ENCODE assay signal across 20 mouse cellular contexts in the genomic region with DNA sequence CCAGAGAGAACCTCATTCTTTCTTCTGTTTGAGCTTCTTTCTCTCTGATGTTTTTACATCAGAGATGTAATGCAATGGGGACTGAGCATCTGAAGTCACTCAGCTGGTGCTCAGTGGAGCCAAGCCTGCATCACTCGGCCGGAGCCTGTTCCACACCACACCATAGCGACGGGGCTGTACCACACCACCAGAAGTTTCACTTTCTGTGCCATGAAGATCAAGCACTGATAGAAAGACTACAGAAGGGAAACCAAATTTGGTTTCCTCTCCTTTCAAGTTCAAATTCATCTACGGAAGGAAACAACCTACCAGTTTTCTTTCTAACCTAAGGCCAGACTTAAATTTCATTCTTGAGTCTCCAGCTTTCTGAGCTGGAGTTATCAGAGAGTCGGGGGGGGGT.
DNase-seq lines count a peak whose midpoint lies in the region; ATAC-seq lines count a peak whose summit lies in the region.
"Had no signal": no experiment of that assay in that cellular context is flagged by ENCODE, and none has a peak within 500 bp of the region (broad histone marks: within the 10 kb centered on the region; RNA-seq: fewer than 3 reads in every experiment).

No protein-coding gene starts in this region.

- H3K4me3 ChIP-seq in heart, embryonic 11.5 days (ENCODE audit: low read depth, low read length), result no peak overlapping the region
- H3K4me3 ChIP-seq: erythroblast, embryonic 14.5 days; forebrain, embryonic 15.5 days; gastrocnemius, adult 2 months; heart, embryonic 13.5 days; midbrain, embryonic 13.5 days had no signal

- H3K9me3 ChIP-seq in heart, embryonic 11.5 days (replicated peaks; ENCODE audit: control insufficient read depth, low read length), result no peaks in the 10 kb centered on the region
- H3K9me3 ChIP-seq: forebrain, embryonic 15.5 days; heart, embryonic 13.5 days; midbrain, embryonic 13.5 days had no signal

- H3K36me3 ChIP-seq in heart, embryonic 11.5 days (ENCODE audit: control insufficient read depth, insufficient read depth, low read length), result no peaks in the 10 kb centered on the region
- H3K36me3 ChIP-seq: forebrain, embryonic 15.5 days; heart, embryonic 13.5 days; midbrain, embryonic 13.5 days had no signal

- H3K9ac ChIP-seq in heart, embryonic 11.5 days (ENCODE audit: low read depth, low read length), result no peak overlapping the region
- H3K9ac ChIP-seq: forebrain, embryonic 15.5 days; heart, embryonic 13.5 days; midbrain, embryonic 13.5 days had no signal

- 0 out of 2 replicates have a peak, but pooled peaks have one; percentile 31 for ATAC-seq in monocyte, adult 5-6 weeks (replicated peaks; ENCODE audit: insufficient number of reproducible peaks, low FRiP score, low TSS enrichment, poor library complexity, severe bottlenecking)
- ATAC-seq in heart, embryonic 11.5 days (replicated peaks; ENCODE audit: insufficient number of reproducible peaks, low FRiP score, low TSS enrichment), result no peak
- no peak for ATAC-seq in erythroid progenitor cell, adult 5-6 weeks (replicated peaks; ENCODE audit: low FRiP score, poor library complexity, severe bottlenecking)
- ATAC-seq: forebrain, embryonic 15.5 days; hindbrain, postnatal 0 days; midbrain, embryonic 13.5 days had no signal

- WGBS in heart, embryonic 11.5 days (ENCODE audit: insufficient replicate concordance), result 81% methylated on average over 6 of the region's 6 CpGs

- H3K4me1 ChIP-seq in heart, embryonic 11.5 days (ENCODE audit: control insufficient read depth, insufficient read depth, low read length), result no peaks in the 10 kb centered on the region
- H3K4me1 ChIP-seq: heart, embryonic 13.5 days; midbrain, embryonic 13.5 days had no signal

- no peak overlapping the region for H3K27ac ChIP-seq in heart, embryonic 11.5 days (ENCODE audit: low read depth, low read length)
- H3K27ac ChIP-seq: forebrain, embryonic 15.5 days; gastrocnemius, adult 2 months; heart, embryonic 13.5 days; hindbrain, postnatal 0 days; macrophage; midbrain, embryonic 13.5 days had no signal

- peak; percentile 83 for DNase-seq in CD4-positive helper T cell, adult 2 months (ENCODE audit: low read depth, low spot score)
- peak; percentile 79 for DNase-seq in T-cell, adult 2 months (ENCODE audit: low spot score)
- peak; percentile 42 for DNase-seq in thymus, postnatal 14 days
- DNase-seq in lung, adult 18-20 months, result no peak
- DNase-seq: cerebellum, postnatal 10 days; gastrocnemius, adult 2 months; heart, postnatal 4 days; kidney, adult 2 months; kidney, postnatal 14 days; liver; lung, adult 2 months had no signal

- no peak overlapping the region for H3K4me2 ChIP-seq in heart, embryonic 11.5 days
- H3K4me2 ChIP-seq: forebrain, embryonic 15.5 days; heart, embryonic 13.5 days; midbrain, embryonic 13.5 days had no signal

- no peaks in the 10 kb centered on the region for H3K27me3 ChIP-seq in heart, embryonic 11.5 days (ENCODE audit: control insufficient read depth, insufficient read depth, low read length)
- H3K27me3 ChIP-seq: forebrain, embryonic 15.5 days; heart, embryonic 13.5 days; midbrain, embryonic 13.5 days had no signal

Comparison
In these comparisons a context has a peak if more than half of its experiments do, and no peak if none do; other contexts are left out.
1. DNase-seq: peak in CD4-positive helper T cell, adult 2 months (single experiment), T-cell, adult 2 months (single experiment) and thymus, postnatal 14 days (single experiment); none in lung, adult 18-20 months (0 of 2).